Mouse (Mus musculus): ENCODE results near the gene 4933414I15Rik. TPM values are rescaled to one million over a fixed set of nuclear protein-coding genes. Genes with fewer than 3 reads are reported as not detected.

Gene 4933414I15Rik
- not detected in 2 replicates for polyA plus RNA-seq (2012; rRNA removed)

GRCm38 (mm10) chr11:50943506-50943905, at the start of gene 4933414I15Rik:
Gene 4933414I15Rik, minus strand, starts transcription at chr11:50943765.

GRCm38 (mm10) chr11:50981667-50982066, 38.1 kb upstream of the 4933414I15Rik start, which contains the start of gene Olfr1377:
Gene Olfr1377, plus strand, starts transcription at chr11:50981967.

GRCm38 (mm10) chr11:50966230-50966629, 22.7 kb upstream of the 4933414I15Rik start, which contains the start of gene Olfr1378:
Gene Olfr1378, plus strand, starts transcription at chr11:50966530.

GRCm38 (mm10) chr11:50953665-50954064, 10.1 kb upstream of the 4933414I15Rik start, which contains the start of gene Prop1:
Gene Prop1, minus strand, starts transcription at chr11:50953765.

GRCm38 (mm10) chr11:50931451-50931866, 12.1 kb downstream of the 4933414I15Rik start, which contains the start of gene Zfp354b:
Gene Zfp354b, minus strand, starts transcription at chr11:50931633.

GRCm38 (mm10) chr11:50915671-50916320, 27.8 kb downstream of the 4933414I15Rik start, which contains the start of gene Zfp2:
Gene Zfp2, minus strand, starts transcription at chr11:50916165.

Other genes with a start within 250 kb of the 4933414I15Rik start
- 2.5 and 3.9 TPM in 2 replicates for gene Zfp354c, start 116.0 kb downstream of the 4933414I15Rik start, polyA plus RNA-seq (2012; rRNA removed)
- gene Zfp879, start 102.2 kb downstream of the 4933414I15Rik start, polyA plus RNA-seq (2012; rRNA removed), result 0.33 and 0.41 TPM in 2 replicates
- gene Grm6, start 93.1 kb downstream of the 4933414I15Rik start, polyA plus RNA-seq (2012; rRNA removed), result 0.10 TPM in 1 of 2 replicates, not detected in the other
- gene Zfp454, start 56.1 kb downstream of the 4933414I15Rik start, polyA plus RNA-seq (2012; rRNA removed), result 0.96 and 1.4 TPM in 2 replicates
- 1.9 and 2.1 TPM in 2 replicates for gene Zfp2, start 27.6 kb downstream of the 4933414I15Rik start, polyA plus RNA-seq (2012; rRNA removed)
- 0.13 and 0.14 TPM in 2 replicates for gene Zfp354b, start 12.1 kb downstream of the 4933414I15Rik start, polyA plus RNA-seq (2012; rRNA removed)
- gene Prop1, start 10.0 kb upstream of the 4933414I15Rik start, polyA plus RNA-seq (2012; rRNA removed), result 0.25 and 1.1 TPM in 2 replicates
- gene Olfr1378, start 22.8 kb upstream of the 4933414I15Rik start, polyA plus RNA-seq (2012; rRNA removed), result not detected in 2 replicates
- gene Olfr1377, start 38.2 kb upstream of the 4933414I15Rik start, polyA plus RNA-seq (2012; rRNA removed), result not detected in 2 replicates
- not detected in 2 replicates for gene Olfr51, start 59.8 kb upstream of the 4933414I15Rik start, polyA plus RNA-seq (2012; rRNA removed)
- gene Olfr54, start 70.5 kb upstream of the 4933414I15Rik start, polyA plus RNA-seq (2012; rRNA removed), result not detected in 2 replicates
- not detected in 2 replicates for gene Olfr1375, start 104.3 kb upstream of the 4933414I15Rik start, polyA plus RNA-seq (2012; rRNA removed)
- gene Zfp354a, start 115.5 kb upstream of the 4933414I15Rik start, polyA plus RNA-seq (2012; rRNA removed), result 3.1 and 3.9 TPM in 2 replicates

Data from ovary, adult 2 months (tissue).